Mouse (Mus musculus): ENCODE results near the gene Ung.
A peak's percentile ranks its signal among the peaks of the same experiment; 100 is the strongest.

Ung gene

GRCm38 (mm10) chr5:114173877-114174581 is 43.8 kb downstream of the Ung start:
- no peak for DNase-seq

GRCm38 (mm10) chr5:114174639-114175038 is 44.5 kb downstream of the Ung start:
- no peak for DNase-seq

DNA sequence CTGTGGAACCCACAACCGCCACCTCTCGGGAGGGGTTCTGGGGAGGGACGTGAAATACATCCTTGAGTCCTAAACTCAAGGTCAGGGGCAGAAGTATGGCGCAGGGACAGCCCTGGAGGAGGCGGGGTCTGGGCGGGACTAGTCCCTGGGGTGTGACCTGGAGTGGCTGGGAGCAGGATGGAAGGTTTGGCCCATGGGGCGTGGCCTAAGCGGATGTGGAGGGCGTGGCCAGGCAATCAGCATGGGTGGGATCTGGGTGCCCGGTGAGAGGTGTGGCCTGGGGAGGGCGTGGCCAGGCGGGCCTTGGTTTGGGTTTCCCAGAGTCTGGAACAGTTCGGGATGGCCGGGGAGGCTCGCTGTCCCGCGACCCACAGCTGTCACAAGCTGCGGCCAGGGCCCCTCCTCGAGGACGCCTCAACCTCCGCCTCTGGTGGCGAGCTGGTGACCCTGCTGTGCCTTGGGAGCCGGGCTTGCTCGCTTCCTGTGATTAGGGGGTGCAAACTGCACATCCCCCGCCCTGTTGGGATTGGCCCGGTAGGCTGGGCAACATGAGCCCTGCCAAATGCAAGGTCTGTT is 45.5 kb downstream of the Ung start:
- DNase-seq: peak; percentile 78

DNA sequence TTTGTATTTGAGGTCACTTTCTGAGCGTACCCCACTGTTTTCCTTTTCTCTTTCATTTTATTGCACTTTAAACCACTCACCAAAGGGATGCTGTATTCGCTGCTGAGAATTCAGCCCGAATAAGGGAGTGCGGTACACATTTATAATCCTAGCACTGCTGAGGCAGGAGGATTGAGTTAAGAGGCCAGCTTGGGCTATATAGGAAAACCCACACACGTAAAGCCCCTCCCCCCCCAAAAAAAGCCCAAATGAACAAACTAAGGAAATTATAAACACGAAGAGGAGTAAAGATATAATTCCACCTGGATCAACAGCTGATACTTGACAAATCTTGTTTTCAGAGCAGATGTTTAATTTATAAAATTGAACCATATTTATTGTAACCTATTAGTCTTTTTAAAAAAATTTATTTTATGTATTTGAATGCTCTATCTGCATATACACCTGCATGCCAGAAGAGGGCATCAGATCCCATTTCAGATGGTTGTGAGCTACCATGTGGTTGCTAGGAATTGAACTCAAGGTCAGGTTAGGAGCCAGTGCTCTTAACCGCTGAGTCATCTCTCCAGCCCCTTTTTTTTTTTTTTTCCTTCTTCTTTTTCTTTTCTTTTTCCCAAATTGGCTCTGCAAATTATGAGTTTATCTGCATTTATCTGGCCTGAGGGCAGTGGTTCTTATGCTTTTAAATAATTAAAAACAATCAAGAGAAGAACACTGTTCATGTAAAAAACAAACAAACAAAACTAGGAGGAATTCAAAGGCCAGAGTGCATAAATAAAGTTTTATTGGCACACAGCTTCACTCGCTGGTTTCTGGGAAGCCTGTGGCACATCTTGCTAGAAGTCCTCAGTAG is 46.6 kb downstream of the Ung start:
- DNase-seq: no peak

- no peak for DNase-seq
Observed at GRCm38 (mm10) chr5:114177966-114178719, 48.0 kb downstream of the Ung start.

- DNase-seq: no peak
Observed at GRCm38 (mm10) chr5:114179541-114179940, 49.4 kb downstream of the Ung start.

GRCm38 (mm10) chr5:114183493-114183892 is 53.3 kb downstream of the Ung start:
- DNase-seq: no peak

GRCm38 (mm10) chr5:114187108-114187507 is 56.9 kb downstream of the Ung start:
- DNase-seq: no peak

All from layer of hippocampus, adult 9-11 months (tissue).